Mouse (Mus musculus) liver, adult 2 months (tissue): ENCODE data around the gene Lime1.

ENCODE experiments used
- CTCF ChIP-seq: fragments of 200-500 bp; IDR thresholded peaks from 2 replicates; pipeline ENCODE4 v1.5.1; 2011; ENCODE audit warnings: low read depth, low read length, control low read depth
- POLR2A ChIP-seq: fragments of 200-500 bp; IDR thresholded peaks from 2 replicates; pipeline ENCODE4 v1.6.1; 2011; ENCODE audit warnings: low read length, control low read depth; ENCODE audit not compliant: insufficient read depth; ENCODE audit errors: extremely low read depth

- no peak for TF ChIP-seq CTCF
- no peak for TF ChIP-seq POLR2A
Measured at GRCm38 (mm10) chr2:181401497-181401896, 21.6 kb downstream of the Lime1 start.
